Mouse (Mus musculus) hindbrain, embryonic 16.5 days (tissue): Measurements from ENCODE around the gene Taf7l. TPM values are rescaled to one million over a fixed set of nuclear protein-coding genes. Genes with fewer than 3 reads are reported as not detected.

Source experiments
- ATAC-seq: fragments of 200-750 bp; cut with Nextera tagmentation; 2 replicates; pipeline ENCODE4 v1.8.0; 2017; ENCODE audit warnings: moderate TSS enrichment, moderate library complexity
- H3K27ac ChIP-seq: fragments of 300-500 bp; sonication (generic); 2 replicates; pipeline ENCODE4 v1.5.1; 2014; ENCODE audit warnings: low read depth, mild to moderate bottlenecking, control low read depth, low read length, moderate library complexity
- H3K27me3 ChIP-seq: fragments of 300-500 bp; sonication (generic); replicated peaks from 2 replicates; pipeline ENCODE4 v1.6.1; 2014; ENCODE audit warnings: low read length; ENCODE audit not compliant: control insufficient read depth, insufficient read depth
- H3K36me3 ChIP-seq: fragments of 300-500 bp; sonication (generic); 2 replicates; pipeline ENCODE4 v1.6.1; 2014; ENCODE audit warnings: mild to moderate bottlenecking, low read length, moderate library complexity, mixed read lengths; ENCODE audit not compliant: control insufficient read depth, insufficient read depth
- H3K4me1 ChIP-seq: fragments of 300-500 bp; sonication (generic); 2 replicates; pipeline ENCODE4 v1.6.1; 2014; ENCODE audit warnings: low read depth, low read length; ENCODE audit not compliant: control insufficient read depth, insufficient read depth
- H3K4me2 ChIP-seq: fragments of 300-500 bp; sonication (generic); 2 replicates; pipeline ENCODE4 v1.6.1; 2014; ENCODE audit warnings: mild to moderate bottlenecking, low read length, control low read depth, moderate library complexity
- H3K4me3 ChIP-seq: fragments of 300-500 bp; sonication (generic); 2 replicates; pipeline ENCODE4 v1.5.1; 2014; ENCODE audit warnings: mild to moderate bottlenecking, low read length, control low read depth, moderate library complexity
- H3K9ac ChIP-seq: fragments of 300-500 bp; sonication (generic); 2 replicates; pipeline ENCODE4 v1.6.1; 2014; ENCODE audit warnings: low read depth, mild to moderate bottlenecking, control low read depth, low read length, moderate library complexity
- H3K9me3 ChIP-seq: fragments of 300-500 bp; sonication (generic); 2 replicates; pipeline ENCODE4 v1.6.1; 2014; ENCODE audit warnings: mild to moderate bottlenecking, low read length, moderate library complexity; ENCODE audit not compliant: control insufficient read depth
- WGBS: fragments of 180-500 bp; shearing (Covaris S2); extraction: QIAGEN DNeasy Blood & Tissue Kit; methylation state at CpG from one replicate; pipeline ENCODE4 v1.1.7; 2014; 5-methylcytosine and 5-hydroxymethylcytosine counted together
- polyA plus RNA-seq: library from polyadenylated mRNA; unstranded; fragments of >200 nt; fragmentation: Nextera tagmentation; extraction: Ambion mirVana; gene quantifications from 2 replicates; pipeline ENCODE4 v1.2.1, GENCODE M21; 2015

Gene Taf7l
- polyA plus RNA-seq: 0.08 and 0.21 TPM in 2 replicates

GRCm38 (mm10) chrX:134476290-134476689 is at the start of gene Taf7l:
TSS of gene Taf7l (minus strand) at chrX:134476490.
- no peak within 1 kb of the TSS for H3K4me3 ChIP-seq
- H3K4me1 ChIP-seq: no peaks in the 10 kb centered on the region
- H3K4me2 ChIP-seq: no peak within 1 kb of the TSS
- H3K27ac ChIP-seq: no peak within 1 kb of the TSS
- H3K9ac ChIP-seq: no peak within 1 kb of the TSS
- no peaks in the 10 kb centered on the region for H3K36me3 ChIP-seq
- peaks cover 14% of the 10 kb centered on the region for H3K9me3 ChIP-seq
- ATAC-seq: no peak
- 88% methylated on average over 25 of the region's 25 CpGs for WGBS
- H3K27me3 ChIP-seq: no peaks in the 10 kb centered on the region

GRCm38 (mm10) chrX:134525260-134525659 is 49.0 kb upstream of the Taf7l start:
- H3K4me3 ChIP-seq: no peak overlapping the region
- H3K27me3 ChIP-seq: no peaks in the 10 kb centered on the region
- H3K4me2 ChIP-seq: no peak overlapping the region
- H3K9ac ChIP-seq: no peak overlapping the region
- no peaks in the 10 kb centered on the region for H3K36me3 ChIP-seq
- no peak overlapping the region for H3K27ac ChIP-seq
- WGBS: 89% methylated on average over 4 of the region's 4 CpGs
- no peaks in the 10 kb centered on the region for H3K9me3 ChIP-seq
- no peaks in the 10 kb centered on the region for H3K4me1 ChIP-seq
- no peak for ATAC-seq

DNA sequence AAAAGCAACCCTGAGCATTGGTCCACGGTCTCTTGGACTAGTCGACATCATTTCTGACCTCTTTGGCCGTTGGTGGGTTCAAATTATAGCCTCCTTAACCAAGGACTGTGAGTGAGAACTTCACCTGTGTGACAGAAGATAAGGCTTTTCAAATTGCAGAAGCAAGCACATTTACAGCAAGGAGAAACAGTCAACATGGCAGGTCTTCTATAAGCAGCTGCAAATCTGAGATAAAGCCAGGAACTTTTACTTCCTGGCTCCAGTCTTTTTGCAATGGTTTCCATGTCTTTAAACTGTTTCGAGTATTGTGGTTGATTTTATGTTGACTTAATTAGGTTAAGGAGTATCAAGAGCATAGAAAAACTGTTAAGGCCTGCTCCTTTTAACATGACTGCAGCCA is 47.5 kb upstream of the Taf7l start:
- H3K4me2 ChIP-seq: no peak overlapping the region
- no peak for ATAC-seq
- WGBS: 82% methylated on average over 4 of the region's 4 CpGs
- no peaks in the 10 kb centered on the region for H3K36me3 ChIP-seq
- no peaks in the 10 kb centered on the region for H3K4me1 ChIP-seq
- H3K9ac ChIP-seq: no peak overlapping the region
- no peak overlapping the region for H3K4me3 ChIP-seq
- no peak overlapping the region for H3K27ac ChIP-seq
- H3K27me3 ChIP-seq: no peaks in the 10 kb centered on the region
- H3K9me3 ChIP-seq: no peaks in the 10 kb centered on the region

GRCm38 (mm10) chrX:134509473-134509872 is 33.2 kb upstream of the Taf7l start:
- H3K4me1 ChIP-seq: no peaks in the 10 kb centered on the region
- H3K9ac ChIP-seq: no peak overlapping the region
- H3K27ac ChIP-seq: no peak overlapping the region
- no peaks in the 10 kb centered on the region for H3K27me3 ChIP-seq
- no peak overlapping the region for H3K4me3 ChIP-seq
- H3K4me2 ChIP-seq: no peak overlapping the region
- ATAC-seq: no peak
- WGBS: 55% methylated on average over 2 of the region's 2 CpGs
- H3K9me3 ChIP-seq: no peaks in the 10 kb centered on the region
- H3K36me3 ChIP-seq: no peaks in the 10 kb centered on the region

DNA sequence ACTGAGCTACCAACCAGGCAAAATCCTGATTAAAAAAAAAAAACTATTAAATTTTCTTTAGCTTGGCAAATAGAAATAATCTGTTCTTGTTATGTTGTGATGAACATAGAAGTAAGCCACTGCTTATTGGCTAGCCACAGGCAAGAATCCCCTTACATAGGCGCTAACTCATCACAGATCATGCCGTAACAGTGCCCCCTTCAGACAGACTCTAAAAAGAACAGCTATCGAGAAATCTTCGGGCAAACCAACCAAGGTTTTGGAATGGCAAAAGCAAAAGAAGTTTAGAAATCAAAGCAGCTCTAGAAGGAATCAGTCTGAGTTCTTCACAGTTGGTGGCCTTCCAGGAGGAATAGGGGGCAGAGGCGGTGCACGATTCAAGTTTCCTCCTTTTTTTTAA is 31.7 kb upstream of the Taf7l start:
- H3K27me3 ChIP-seq: no peaks in the 10 kb centered on the region
- H3K36me3 ChIP-seq: no peaks in the 10 kb centered on the region
- H3K9ac ChIP-seq: no peak overlapping the region
- no peak for ATAC-seq
- no peaks in the 10 kb centered on the region for H3K4me1 ChIP-seq
- WGBS: 68% methylated on average over 6 of the region's 6 CpGs
- no peak overlapping the region for H3K27ac ChIP-seq
- H3K4me3 ChIP-seq: no peak overlapping the region
- no peak overlapping the region for H3K4me2 ChIP-seq
- no peaks in the 10 kb centered on the region for H3K9me3 ChIP-seq

GRCm38 (mm10) chrX:134500651-134501050 is 24.4 kb upstream of the Taf7l start:
- no peaks in the 10 kb centered on the region for H3K36me3 ChIP-seq
- no peaks in the 10 kb centered on the region for H3K9me3 ChIP-seq
- no peaks in the 10 kb centered on the region for H3K27me3 ChIP-seq
- H3K4me1 ChIP-seq: no peaks in the 10 kb centered on the region
- H3K4me3 ChIP-seq: no peak overlapping the region
- no peak overlapping the region for H3K9ac ChIP-seq
- no peak overlapping the region for H3K27ac ChIP-seq
- WGBS: 89% methylated on average over 8 of the region's 8 CpGs
- H3K4me2 ChIP-seq: no peak overlapping the region
- no peak for ATAC-seq

GRCm38 (mm10) chrX:134481720-134482119 is 5.4 kb upstream of the Taf7l start:
- no peak overlapping the region for H3K27ac ChIP-seq
- no peaks in the 10 kb centered on the region for H3K36me3 ChIP-seq
- no peaks in the 10 kb centered on the region for H3K27me3 ChIP-seq
- no peak overlapping the region for H3K4me2 ChIP-seq
- H3K9ac ChIP-seq: no peak overlapping the region
- H3K4me3 ChIP-seq: no peak overlapping the region
- peaks cover 2% of the 10 kb centered on the region; the same call in 1 of the 2 replicates for H3K9me3 ChIP-seq
- H3K4me1 ChIP-seq: no peaks in the 10 kb centered on the region
- WGBS: 74% methylated on average over 3 of the region's 3 CpGs
- no peak for ATAC-seq

GRCm38 (mm10) chrX:134474988-134475710 is 1.1 kb downstream of the Taf7l start:
- Histone ChIP-seq H3K36me3 (no peaks in the 10 kb centered on the region), H3K27me3 (no peaks in the 10 kb centered on the region), H3K9ac (no peak overlapping the region), H3K4me2 (no peak overlapping the region), H3K9me3 (peaks cover 14% of the 10 kb centered on the region), H3K4me1 (no peaks in the 10 kb centered on the region), H3K4me3 (no peak overlapping the region), H3K27ac (no peak overlapping the region)
- peak; percentile 50; the same call in 1 of the 2 replicates for ATAC-seq
- 78% methylated on average over 32 of the region's 67 CpGs for WGBS

DNA sequence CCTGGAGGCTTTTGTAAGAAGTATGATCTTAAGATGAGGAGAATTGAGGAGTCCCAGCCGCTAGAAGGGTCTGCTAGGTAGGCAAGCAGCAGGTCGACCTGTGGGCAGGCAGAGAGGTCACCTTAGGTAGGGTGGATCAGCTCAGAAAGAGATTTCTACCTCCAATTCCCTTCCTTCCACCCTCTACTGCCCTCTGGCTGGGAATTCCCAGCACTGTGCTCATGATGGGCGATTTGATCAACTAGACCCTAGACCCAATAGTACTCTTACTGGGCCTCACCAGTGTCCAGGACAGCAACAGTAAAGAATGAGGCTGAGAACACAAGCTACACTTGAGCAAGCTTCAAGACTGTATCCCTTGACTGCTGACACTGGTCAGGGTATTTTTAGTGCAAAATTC is 49.0 kb downstream of the Taf7l start:
- ATAC-seq: no peak
- Histone ChIP-seq H3K4me3 (no peak overlapping the region), H3K4me1 (no peaks in the 10 kb centered on the region), H3K27ac (no peak overlapping the region), H3K9ac (no peak overlapping the region), H3K36me3 (no peaks in the 10 kb centered on the region), H3K4me2 (no peak overlapping the region), H3K27me3 (no peaks in the 10 kb centered on the region), H3K9me3 (no peaks in the 10 kb centered on the region)
- 91% methylated on average over 3 of the region's 3 CpGs for WGBS
